Mouse (Mus musculus) cerebellum, adult 8-10 months (tissue): ENCODE measurements at regions not wholly inside any gene's neighbourhood (a gene's known extent, or its start where the extent isn't known, plus 50 kb on each side); places are given as distances from the start of the nearest gene placed in this dataset.

Experiments used
- DNase-seq: peaks from one replicate; pipeline ENCODE4 v3.0.0; 2022

DNA sequence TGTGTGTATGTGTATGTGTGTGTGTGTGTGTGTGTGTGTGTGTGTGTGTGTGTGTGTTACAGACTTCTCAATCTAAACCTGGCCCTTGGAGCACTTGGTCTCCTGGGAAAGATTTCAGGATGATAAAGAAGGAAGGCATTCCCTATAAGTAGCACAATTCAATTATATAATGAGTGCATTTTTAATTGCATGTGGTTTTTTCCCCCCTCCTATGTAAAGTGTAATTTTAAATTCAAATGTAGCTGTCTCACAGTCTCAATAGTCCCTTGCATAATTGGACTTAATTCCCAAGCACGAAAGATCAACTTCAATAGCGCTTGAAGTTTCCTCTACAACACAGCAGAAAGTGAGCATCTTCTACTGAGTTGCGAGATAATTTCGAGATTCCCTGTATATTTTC is 566.3 kb downstream of the Adgrl2 start:
- DNase-seq = no peak

DNA sequence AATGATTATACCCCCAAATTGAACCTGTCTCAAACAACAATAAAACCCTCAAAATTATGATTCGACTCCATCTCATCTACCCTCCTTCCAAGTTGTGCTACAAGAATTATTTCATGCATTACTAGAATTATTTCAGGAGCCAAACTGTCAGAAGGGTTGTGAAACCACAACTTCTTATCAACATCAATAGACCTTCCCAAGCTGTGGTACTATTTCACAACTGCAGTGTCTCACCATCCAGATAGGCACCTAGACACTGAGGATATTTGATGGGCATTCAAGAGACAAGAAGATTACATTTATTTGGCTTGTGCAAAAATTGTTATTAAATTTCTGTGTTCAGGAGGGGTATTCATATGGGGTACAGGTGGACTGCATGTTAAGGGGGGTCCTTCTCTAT is 567.0 kb downstream of the Adgrl2 start:
- DNase-seq = no peak

DNA sequence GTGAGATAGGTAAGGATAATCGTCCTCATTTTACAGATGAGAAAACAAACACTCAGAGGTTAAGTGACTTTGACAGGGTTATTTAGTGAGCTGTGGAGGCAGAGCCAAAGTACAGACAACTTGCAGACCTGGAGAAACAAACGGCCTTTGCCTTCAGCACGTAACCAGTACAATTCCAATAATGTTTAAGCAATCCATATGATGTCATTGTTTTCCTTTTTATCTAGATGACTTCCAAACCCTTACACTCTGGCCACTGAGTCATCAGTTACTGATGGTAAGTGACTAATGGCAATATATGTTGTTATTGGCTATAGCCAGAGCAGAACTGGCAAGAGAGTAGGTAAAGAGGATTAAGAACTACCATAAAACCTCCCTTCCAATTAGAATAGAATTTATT is 567.6 kb downstream of the Adgrl2 start:
- no peak for DNase-seq

DNA sequence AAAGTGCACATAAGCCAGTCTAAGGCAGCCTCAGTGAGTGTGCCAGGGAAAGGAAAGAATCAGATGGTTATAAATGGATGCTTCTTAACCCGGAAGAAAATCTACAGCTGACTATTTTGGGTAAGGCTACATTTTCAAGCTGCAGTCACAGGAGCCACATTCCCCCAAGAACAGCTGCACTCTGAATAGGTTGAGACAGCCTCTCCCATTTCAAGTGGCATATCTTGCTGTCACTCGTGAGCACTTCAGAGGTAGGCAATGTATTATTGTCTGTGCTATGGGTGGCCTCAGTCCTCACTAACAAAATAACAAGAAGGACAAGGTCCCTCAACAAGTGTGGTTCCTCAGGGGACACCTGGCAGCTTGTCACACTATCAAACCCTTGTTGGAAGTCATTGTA is 568.1 kb downstream of the Adgrl2 start:
- no peak for DNase-seq

DNA sequence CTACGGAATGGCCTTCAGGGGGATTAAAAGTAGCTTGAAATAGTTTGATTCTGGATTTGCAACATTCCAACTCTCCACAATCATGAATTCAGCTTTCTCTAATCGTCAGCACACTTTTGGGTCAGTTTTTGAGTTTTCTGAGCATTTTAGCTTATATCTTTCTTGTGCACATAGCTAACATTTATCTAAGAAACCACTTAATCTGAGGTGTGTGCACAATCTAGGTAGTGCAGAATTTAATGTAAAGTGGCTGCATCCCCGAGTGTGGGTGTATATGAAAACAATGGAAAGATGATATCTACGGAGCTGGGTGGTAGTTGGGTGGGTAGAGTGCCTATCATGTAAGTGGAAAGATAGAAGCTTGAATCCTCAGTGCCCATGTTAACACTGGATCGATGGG is 570.1 kb downstream of the Adgrl2 start:
- DNase-seq = no peak

DNA sequence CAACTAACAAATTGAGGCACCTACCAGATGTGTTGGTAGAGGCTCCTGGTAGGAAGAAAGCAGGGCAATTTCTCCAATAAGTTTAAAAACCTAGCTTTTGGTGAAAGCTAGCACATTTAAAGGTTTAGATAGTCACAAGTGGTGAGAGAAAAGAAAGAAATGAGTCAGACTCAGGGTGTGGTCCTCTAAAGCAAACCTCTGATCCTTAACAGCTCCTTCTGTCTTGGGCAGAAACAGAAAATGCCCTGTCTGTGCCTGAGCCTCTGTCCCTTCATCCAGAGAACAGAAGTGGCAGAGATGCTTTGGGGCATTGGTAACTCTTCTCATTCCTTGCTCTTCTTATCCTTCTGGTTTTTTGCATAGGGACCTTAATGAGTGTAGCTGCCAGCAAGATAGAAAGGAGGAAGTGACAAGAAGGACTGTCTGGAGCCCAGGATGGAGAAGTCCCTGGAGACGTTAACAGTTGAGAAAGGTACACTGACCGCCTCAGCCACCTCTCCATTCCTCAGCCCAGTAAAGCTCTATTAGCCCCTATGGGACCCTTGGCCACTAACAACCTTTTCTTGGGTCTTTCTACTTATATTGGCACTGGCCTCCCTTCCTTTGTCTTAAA is 570.8 kb downstream of the Adgrl2 start:
- no peak for DNase-seq

DNA sequence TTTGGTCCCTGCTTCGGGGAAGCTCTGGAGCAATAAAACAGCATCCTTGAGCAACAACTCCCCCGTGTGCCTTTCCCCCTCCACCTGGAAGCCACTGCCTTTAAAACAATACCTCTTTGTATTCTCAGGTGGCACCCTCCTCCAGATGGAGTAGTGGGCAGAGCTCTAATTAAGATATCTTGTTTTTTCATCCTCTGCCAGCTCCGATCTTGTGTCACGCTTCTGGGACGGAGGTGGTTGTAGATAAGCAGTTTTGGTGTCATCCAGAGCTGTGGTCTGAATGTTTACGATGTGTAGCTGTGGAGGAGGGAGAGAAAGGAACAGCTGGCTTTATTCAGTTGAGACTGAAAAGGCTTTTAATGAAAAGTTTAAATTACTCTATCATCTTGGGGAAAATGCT is 572.3 kb downstream of the Adgrl2 start:
- DNase-seq = no peak

DNA sequence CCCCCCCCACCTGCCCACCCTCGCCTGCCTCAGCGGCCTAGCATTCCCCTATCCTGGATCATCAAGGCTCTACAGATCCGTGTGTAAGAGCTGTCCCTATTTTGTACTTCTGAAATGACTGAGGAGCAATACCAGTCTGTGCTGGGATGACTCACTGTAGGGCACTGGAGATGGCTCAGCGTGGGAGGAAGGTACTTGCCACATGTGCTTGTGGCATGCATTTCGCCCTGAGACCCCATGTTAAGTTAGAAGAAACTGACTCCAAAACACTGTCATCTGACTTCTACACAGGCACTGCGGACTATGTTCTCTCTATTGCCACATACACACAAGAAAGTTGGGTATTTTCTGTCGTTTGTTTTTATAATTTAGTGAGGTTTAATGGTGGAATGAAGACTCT is 574.9 kb downstream of the Adgrl2 start:
- no peak for DNase-seq

DNA sequence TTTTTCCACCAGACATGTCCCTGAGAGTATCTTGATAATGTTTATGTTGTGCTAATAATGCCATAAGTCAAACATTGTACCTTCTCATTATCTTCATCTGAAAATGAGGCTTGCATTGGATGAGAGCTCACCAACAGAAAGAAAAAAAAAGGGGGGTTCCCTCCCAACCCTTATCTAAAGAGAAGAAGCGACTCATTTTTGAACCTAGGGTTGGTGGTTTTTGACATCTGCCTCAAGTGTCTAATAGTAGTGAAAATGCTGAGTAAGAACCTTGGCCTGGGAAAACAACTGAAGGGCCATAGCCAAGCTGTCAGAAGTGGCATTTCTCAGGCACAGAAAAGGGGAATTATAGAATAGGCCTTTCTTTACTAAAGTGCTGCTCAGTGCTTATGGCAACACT is 577.3 kb downstream of the Adgrl2 start:
- DNase-seq = no peak

DNA sequence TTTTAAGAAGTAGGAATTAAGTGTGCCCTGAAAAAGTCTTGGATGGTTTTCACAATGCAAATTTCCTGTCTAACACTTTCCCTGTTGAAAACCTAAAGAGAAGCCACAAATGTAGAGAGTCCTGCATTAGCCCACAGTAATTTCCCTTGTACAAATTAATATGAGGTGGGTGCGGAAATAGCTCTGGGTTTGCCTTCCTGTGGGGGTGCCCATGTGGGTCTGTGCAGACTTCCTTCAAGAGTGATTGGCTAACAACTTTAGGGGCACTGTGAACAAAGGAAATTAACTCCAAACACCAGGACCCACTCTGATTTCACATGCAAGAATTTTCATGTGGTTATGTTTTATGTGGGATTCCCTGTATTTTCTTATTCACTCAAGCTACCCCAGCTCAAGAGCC is 578.2 kb downstream of the Adgrl2 start:
- no peak for DNase-seq

DNA sequence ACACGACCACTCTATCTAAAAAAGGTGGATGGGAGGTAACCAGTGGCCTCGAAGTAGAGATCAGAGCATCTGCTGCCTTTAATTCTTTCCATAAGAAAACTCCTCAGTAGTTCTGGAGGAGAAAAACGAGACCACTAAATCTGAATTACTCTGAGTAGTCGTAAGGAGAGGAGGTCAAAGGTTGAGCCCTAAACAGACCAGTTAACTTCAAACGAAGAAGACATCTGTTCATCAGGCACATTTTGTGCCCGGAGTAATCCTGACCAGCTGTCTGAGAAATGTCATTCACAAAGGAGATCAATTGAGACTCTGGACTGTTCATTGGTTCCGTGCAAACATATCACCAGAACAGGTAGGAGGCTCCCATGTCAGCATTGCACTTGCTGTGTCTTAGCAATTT is 592.0 kb downstream of the Adgrl2 start:
- DNase-seq = no peak

DNA sequence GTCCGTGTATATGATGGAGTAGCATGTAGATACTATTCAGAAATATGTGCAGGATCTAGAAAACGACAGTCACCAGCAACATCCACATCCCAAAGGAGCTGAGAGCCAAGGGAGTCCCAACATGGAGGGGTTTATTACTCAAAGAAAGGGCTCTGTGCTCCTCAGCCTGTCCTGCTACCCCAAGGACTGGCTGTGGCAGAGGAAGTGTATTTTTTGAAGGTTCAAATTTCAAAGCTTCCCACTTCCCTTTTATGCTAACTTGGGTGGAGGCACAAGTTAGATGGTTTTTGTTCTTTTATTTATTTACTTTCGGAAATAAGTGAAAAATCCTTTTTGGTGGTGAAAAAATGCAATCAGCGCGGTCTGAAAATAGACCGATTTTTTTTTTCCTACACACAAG is 602.8 kb downstream of the Adgrl2 start:
- DNase-seq = no peak

DNA sequence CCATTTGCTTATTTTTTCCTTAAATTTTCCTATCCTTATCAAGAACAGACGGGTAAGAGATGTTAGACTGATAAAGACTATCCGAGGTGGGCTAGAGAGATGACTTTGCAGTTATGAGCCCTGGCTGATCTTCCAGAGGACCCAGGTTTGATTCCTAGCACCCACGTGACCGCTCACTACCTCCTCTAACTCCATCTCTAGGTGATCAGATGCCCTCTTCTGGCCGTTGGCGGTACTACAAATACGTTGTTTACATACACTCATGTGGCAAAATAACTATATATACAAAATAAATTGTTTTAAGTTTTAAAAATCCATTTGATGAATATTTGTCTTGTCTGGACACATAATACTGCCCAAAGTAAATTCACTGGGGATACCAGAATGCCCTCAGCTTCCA is 604.6 kb downstream of the Adgrl2 start:
- DNase-seq = no peak

DNA sequence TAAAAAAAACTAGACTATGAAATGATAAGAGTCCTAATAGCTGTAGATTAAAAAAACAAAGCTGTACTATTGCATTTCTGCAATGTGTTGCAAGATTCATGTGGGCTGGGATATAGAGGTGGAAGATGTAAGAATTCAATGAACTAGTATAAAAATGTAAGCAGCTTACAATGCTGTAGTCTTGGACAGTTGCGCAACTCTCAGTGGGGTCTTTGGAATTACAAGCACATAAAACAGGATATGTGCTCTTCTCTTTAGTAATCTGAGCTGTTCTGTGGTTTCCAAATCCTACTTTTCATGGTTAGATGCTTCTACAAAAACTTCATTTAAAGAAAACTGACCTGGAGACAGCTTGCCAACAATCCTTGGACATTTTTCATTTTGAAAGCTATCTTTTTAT is 609.3 kb downstream of the Adgrl2 start:
- DNase-seq = no peak

DNA sequence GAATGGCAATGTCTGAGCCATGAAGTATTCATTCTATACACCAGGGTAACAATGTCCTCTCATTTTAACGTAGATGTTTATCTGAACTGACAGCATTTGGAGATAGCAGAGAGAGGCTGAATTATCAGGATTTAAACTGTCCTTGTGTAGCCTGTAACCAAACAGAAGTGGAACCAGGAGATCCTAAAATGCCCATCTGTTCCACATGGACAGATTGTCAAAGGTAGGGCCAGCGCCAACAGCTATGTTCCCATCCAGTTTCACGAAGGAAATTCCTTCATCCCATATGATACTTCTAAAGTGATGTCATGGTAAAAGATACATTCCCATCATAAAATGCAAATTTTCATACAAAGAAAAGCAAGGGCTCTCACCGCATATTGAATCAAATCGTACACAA is 627.0 kb downstream of the Adgrl2 start:
- DNase-seq = no peak

DNA sequence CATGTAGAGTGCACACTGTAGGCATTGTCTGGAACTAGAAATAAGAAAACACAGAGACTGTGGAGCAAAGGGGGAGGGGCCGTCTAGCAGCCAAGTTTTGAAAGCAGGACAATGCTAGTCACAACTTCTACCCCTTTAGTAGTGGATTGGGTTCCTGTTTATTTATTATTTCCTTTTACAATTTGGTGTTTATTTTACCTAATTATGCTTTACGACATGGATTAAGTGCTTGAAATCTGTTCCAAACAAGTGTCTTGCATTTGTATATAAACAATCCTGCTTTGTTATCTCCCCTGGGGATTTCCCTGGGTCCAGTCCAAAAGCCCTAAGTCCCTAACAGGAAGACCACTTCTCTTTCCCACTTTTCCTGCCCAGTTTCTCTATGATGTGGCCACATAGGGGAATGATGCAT is 627.9 kb downstream of the Adgrl2 start:
- no peak for DNase-seq

DNA sequence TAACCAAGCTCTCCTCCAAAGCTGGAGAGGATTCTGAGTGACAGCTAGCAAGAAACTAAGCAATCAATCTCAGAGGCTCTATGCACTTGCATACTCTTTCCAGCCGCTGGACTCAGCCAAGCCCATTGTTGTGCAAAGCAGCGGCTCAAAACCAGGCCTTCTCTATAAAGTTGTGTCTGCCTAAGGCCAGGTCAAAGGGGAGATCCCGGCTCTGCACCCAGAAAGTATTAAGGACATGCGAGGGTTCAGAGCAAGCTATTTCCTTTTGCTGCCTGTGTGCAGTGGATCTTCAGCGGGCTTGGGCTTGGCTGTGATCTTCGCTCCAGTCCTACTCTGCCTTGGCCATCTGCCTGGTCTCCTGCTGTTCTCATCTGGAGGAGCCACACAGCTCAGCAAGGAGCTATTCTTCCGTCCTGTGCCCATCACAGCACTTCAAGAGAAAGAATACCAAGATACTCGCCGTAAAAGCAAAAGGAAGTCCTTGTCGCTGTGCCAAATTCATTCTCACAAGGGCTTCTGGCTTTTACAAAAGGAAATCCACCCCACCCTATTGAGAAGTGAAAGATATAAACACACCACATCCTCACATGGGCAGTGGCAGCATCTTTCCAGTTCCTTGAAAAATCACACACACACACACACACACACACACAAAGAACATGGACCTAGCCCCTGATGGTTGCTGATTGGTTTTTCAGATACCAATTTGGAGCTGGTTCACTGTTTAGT is 646.6 kb downstream of the Adgrl2 start:
- DNase-seq = peak; percentile 10

DNA sequence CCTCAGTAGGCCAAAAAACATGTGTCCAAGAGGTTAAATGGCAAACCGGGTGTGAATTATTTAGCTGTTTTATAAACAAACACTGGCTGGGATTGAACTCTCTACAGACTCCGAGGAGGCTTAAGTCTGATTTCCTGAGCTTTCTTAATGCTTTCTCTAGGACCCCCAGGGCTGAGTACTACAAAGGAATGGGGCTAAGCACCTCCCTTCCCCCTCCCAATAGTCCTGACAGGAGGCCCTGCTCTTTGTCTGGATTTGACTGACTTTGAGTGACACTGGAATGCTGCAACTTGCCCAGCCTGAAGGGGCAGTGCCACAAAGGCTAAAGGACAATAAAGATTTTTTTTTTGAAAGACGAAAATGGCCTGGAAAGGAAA is 647.1 kb downstream of the Adgrl2 start:
- no peak for DNase-seq

DNA sequence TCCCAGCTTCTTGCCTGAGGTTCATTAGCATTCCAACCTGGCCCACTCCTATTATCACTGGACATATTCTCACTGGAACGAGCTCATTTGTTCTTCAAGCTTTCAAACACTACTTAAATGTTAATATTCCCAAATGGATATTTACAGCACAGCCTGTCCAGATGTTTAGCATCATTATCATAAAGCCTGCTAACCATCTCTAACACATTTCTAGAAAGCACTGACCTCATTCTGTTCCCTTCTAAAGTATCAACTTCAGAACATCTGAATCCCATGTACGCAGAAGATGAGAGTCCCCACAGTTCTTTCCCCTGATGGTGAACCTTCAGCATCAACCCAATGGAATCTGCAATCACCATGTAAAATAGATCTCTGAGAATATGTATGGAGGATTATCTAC is 651.1 kb downstream of the Adgrl2 start:
- DNase-seq = no peak

DNA sequence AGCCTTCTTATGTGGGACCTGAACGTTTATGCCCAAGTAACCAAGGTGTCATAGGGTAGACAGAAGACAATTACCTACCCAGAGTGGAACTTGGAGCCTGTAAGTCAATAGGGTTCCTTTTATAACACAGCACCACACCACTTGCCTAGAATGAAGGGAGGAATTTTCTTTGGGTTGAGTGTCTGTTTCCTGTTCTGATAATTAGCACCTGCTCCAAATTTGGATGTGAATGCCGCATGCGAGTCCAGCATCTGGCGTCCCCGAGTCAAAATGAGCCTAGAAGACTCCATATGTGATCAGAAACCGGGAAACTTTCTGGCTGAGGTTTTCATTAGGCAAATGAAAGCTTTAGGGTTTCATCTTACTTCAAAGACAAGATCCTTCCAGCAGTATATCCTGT is 653.7 kb downstream of the Adgrl2 start:
- no peak for DNase-seq

DNA sequence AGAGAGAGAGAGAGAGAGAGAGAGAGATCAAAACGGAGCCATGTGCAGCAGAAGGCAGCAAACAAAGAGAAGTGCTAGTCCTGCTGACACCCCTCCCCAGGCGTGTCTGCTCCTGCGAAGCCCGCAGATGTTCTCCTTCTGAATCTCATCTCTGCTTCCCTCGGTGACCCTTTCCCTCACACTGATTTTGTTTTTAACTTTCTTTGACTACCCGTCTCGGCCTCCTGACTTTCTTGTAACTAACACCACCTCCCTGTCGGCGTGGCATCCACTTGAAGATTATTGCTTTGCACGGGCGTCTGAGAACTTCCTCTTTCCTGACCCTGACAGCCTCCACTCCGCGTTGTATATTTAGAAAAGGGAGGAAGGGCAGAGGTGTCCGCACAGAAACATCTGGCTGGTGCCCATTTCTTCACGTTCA is 654.3 kb downstream of the Adgrl2 start:
- DNase-seq = no peak

DNA sequence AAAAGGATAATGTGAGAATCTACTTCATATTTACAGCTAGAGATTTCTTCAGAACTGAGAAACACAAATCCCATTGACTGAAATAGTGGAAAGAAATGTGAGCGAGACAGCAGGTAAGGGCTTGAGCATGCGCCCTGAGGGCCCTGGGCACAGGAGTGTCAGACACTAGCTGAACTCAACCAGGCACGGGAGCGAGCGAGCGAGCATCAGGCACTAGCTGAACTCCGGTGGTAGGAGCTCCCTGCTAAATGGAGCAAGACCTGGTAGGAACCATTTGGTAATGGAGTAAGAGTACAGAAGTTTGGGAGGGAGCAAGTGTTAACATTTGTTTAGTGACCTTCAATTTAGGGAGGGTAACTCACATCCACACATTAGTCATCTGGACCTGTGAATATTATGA is 654.7 kb downstream of the Adgrl2 start:
- no peak for DNase-seq

DNA sequence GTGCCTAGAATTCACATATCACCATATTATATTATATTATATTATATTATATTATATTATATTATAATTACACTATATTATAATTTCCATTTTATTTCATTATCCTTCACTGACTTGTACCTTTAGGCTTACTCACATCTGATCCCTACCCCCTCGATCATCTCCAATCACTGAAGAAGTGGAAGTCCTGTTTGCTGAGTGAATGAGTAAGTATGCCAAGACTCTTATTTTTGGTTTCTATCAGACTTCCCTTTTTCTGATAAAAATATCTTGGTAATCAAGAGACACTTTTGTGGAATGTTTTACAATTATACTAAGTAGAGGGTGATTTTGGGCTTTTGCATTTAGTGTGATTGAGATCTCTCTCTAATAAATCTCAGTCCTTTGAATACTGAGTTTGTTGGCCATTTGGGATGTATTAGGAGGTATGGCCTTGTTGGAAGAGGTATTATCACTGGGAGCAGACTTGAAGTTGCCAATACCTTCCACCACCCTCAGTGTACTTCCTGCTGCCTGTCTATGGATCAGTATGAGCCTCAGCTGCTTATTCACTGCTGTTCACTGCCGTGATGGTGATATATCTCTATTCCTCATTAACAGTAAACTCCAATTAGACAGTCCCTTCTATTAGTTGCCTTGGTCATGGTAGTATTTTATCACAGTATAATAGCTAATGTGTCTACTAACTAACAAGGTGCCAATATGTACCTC is 665.3 kb downstream of the Adgrl2 start:
- no peak for DNase-seq

DNA sequence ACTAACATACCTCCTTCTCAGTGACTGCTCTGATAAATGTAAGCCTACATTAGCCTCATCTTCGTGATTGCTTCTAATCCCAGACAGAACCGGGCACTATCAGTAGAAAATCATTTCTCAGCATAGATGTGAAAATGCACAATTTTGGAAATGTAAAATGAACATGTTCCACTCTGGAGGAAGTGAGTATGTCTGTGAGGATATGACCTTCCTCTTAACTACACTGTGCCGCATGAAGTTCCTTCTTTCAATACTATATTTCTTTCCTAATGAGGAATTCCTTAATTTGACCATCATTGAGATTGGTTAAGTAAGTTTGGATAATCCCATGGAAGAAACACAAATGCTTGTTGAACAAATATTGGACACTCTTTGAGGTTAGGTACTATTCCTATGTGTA is 668.5 kb downstream of the Adgrl2 start:
- DNase-seq = no peak

DNA sequence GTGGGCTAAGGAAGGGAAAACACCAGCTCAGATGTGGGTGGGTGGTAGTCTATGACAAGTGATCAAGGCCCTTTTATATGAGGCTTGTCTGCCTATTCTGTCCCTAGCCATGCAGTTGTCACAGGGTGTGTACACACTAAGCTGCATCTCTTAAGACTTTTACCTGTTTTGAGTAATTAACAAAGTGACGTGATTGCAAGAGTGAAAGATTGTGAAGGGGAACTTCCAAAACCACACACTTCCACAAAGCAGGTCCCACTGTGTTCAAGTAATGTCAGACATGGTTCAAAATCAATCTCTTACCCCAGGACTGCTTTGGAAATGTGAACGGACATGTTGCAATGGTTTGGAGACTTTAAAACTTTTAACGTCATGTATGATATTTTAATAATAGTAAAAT is 674.2 kb downstream of the Adgrl2 start:
- DNase-seq = no peak
